Mouse (Mus musculus): ENCODE measurements around the gene Tbc1d5.
"Not testable (repeated sequence)": the region's sequence is repeated elsewhere in the genome, so short reads cannot be mapped to it uniquely, and the experiment has no call there.

Gene Tbc1d5

GRCm38 (mm10) chr17:50750874-50751273 lies 428.3 kb downstream of the Tbc1d5 start:
- DNase-seq (ENCODE audit: low spot score in 2 of 2), result no peak

- no peak for DNase-seq (ENCODE audit: low spot score in 2 of 2)
These were observed 437.8 kb downstream of the Tbc1d5 start for GRCm38 (mm10) chr17:50741386-50741785.

GRCm38 (mm10) chr17:50740804-50741203 lies 438.3 kb downstream of the Tbc1d5 start:
- DNase-seq (ENCODE audit: low spot score in 2 of 2), result no peak

GRCm38 (mm10) chr17:50738476-50738875 lies 440.7 kb downstream of the Tbc1d5 start:
- no peak for DNase-seq (ENCODE audit: low spot score in 2 of 2)

GRCm38 (mm10) chr17:50737068-50737467 lies 442.1 kb downstream of the Tbc1d5 start:
- no peak for DNase-seq (ENCODE audit: low spot score in 2 of 2)

- DNase-seq (ENCODE audit: low spot score in 2 of 2), result no peak
These were observed 443.1 kb downstream of the Tbc1d5 start for GRCm38 (mm10) chr17:50735955-50736533.

GRCm38 (mm10) chr17:50735382-50735954 lies 443.7 kb downstream of the Tbc1d5 start:
- no peak for DNase-seq (ENCODE audit: low spot score in 2 of 2)

- no peak for DNase-seq (ENCODE audit: low spot score in 2 of 2)
These were observed 444.4 kb downstream of the Tbc1d5 start for GRCm38 (mm10) chr17:50734781-50735180.

- no peak for DNase-seq (ENCODE audit: low spot score in 2 of 2)
These were observed 445.8 kb downstream of the Tbc1d5 start for GRCm38 (mm10) chr17:50733390-50733789.

GRCm38 (mm10) chr17:50731876-50732275 lies 447.3 kb downstream of the Tbc1d5 start:
- DNase-seq (ENCODE audit: low spot score in 2 of 2), result no peak

- DNase-seq (ENCODE audit: low spot score in 2 of 2), result no peak
These were observed 448.3 kb downstream of the Tbc1d5 start for GRCm38 (mm10) chr17:50730896-50731295.

GRCm38 (mm10) chr17:50729577-50729976 lies 449.6 kb downstream of the Tbc1d5 start:
- peak in 1 of 2 experiments; percentile 51 for DNase-seq (ENCODE audit: low spot score in 2 of 2)

GRCm38 (mm10) chr17:50729031-50729430 lies 450.1 kb downstream of the Tbc1d5 start:
- DNase-seq (ENCODE audit: low spot score in 2 of 2), result no peak

- no peak for DNase-seq (ENCODE audit: low spot score in 2 of 2)
These were observed 452.9 kb downstream of the Tbc1d5 start for GRCm38 (mm10) chr17:50726265-50726664.

- DNase-seq (ENCODE audit: low spot score in 2 of 2), result no peak
These were observed 454.8 kb downstream of the Tbc1d5 start for GRCm38 (mm10) chr17:50724376-50724775.

GRCm38 (mm10) chr17:50717586-50717985 lies 461.6 kb downstream of the Tbc1d5 start:
- no peak for DNase-seq (ENCODE audit: low spot score in 2 of 2)

- DNase-seq (ENCODE audit: low spot score in 2 of 2), result no peak
These were observed 468.5 kb downstream of the Tbc1d5 start for GRCm38 (mm10) chr17:50710497-50711222.

- DNase-seq (ENCODE audit: low spot score in 2 of 2), result not testable (repeated sequence)
These were observed 480.7 kb downstream of the Tbc1d5 start for GRCm38 (mm10) chr17:50698410-50698809.

GRCm38 (mm10) chr17:50688135-50688534 lies 491.0 kb downstream of the Tbc1d5 start:
- peak in 1 of 2 experiments; percentile 51 for DNase-seq (ENCODE audit: low spot score in 2 of 2)

GRCm38 (mm10) chr17:50687670-50688069 lies 491.5 kb downstream of the Tbc1d5 start:
- DNase-seq (ENCODE audit: low spot score in 2 of 2), result peak in 1 of 2 experiments; percentile 56

GRCm38 (mm10) chr17:50684960-50685645 lies 494.0 kb downstream of the Tbc1d5 start:
- no peak for DNase-seq (ENCODE audit: low spot score in 2 of 2)
